Mouse (Mus musculus) kidney, embryonic 14.5 days (tissue): ENCODE measurements around the gene Bmp3. TPM values are rescaled to one million over a fixed set of nuclear protein-coding genes. Genes with fewer than 3 reads are reported as not detected.

Source experiments
- ATAC-seq: fragments of 200-750 bp; cut with Nextera tagmentation; 2 replicates; pipeline ENCODE4 v1.8.0; 2017; ENCODE audit warnings: moderate number of reproducible peaks, mild to moderate bottlenecking, moderate TSS enrichment, moderate library complexity; ENCODE audit not compliant: low FRiP score, low TSS enrichment
- H3K27ac ChIP-seq: fragments of 300-500 bp; sonication (generic); 2 replicates; pipeline ENCODE4 v1.5.1; 2014; ENCODE audit warnings: low read depth, mild to moderate bottlenecking, low read length, moderate library complexity, mixed read lengths
- H3K27me3 ChIP-seq: fragments of 300-500 bp; sonication (generic); 2 replicates; pipeline ENCODE4 v1.6.1; 2014; ENCODE audit warnings: mild to moderate bottlenecking, low read length; ENCODE audit not compliant: control insufficient read depth, insufficient read depth
- H3K36me3 ChIP-seq: fragments of 300-500 bp; sonication (generic); 2 replicates; pipeline ENCODE4 v1.6.1; 2014; ENCODE audit warnings: low read length, mixed read lengths; ENCODE audit not compliant: control insufficient read depth, insufficient read depth
- H3K4me1 ChIP-seq: fragments of 300-500 bp; sonication (generic); 2 replicates; pipeline ENCODE4 v1.6.1; 2014; ENCODE audit warnings: low read length, mixed read lengths; ENCODE audit not compliant: control insufficient read depth, insufficient read depth
- H3K4me2 ChIP-seq: fragments of 300-500 bp; sonication (generic); replicated peaks from 2 replicates; pipeline ENCODE4 v1.6.1; 2014; ENCODE audit warnings: low read depth, mild to moderate bottlenecking, low read length
- H3K4me3 ChIP-seq: fragments of 300-500 bp; sonication (generic); 2 replicates; pipeline ENCODE4 v1.5.1; 2014; ENCODE audit warnings: mild to moderate bottlenecking, low read length
- H3K9ac ChIP-seq: fragments of 300-500 bp; sonication (generic); 2 replicates; pipeline ENCODE4 v1.6.1; 2014; ENCODE audit warnings: low read depth, mild to moderate bottlenecking, low read length, moderate library complexity
- H3K9me3 ChIP-seq: fragments of 300-500 bp; sonication (generic); 2 replicates; pipeline ENCODE4 v1.6.1; 2016; ENCODE audit warnings: low read length; ENCODE audit not compliant: control insufficient read depth
- WGBS: fragments of 180-500 bp; shearing (Covaris S2); extraction: QIAGEN DNeasy Blood & Tissue Kit; methylation state at CpG from one replicate; pipeline ENCODE4 v1.1.7; 2014; 5-methylcytosine and 5-hydroxymethylcytosine counted together
- polyA plus RNA-seq: library from polyadenylated mRNA; unstranded; fragments of >200 nt; fragmentation: Nextera tagmentation; extraction: Ambion mirVana; gene quantifications from 2 replicates; pipeline ENCODE4 v1.2.1, GENCODE M21; 2014

Gene Bmp3
- polyA plus RNA-seq, 1 experiment from 2014 or later, result 12.9 TPM

DNA sequence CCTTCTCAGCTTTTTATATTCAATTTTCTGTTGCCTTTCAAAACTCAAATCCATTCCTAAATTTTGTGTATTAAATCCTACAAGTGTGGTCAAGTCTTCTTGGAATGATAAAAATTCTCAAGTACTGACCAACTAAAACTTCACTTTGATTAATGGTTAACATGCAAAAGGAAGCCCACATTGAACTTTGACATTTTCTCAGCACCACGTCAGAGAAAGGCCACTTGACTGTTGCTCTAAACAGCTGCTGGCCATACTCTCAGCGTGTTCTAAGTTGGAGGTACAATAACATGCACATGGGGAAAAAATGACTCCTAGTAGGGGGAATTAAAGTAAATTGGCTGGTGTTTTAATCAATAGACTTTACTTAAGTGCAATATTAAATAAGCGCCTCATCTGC, 27.9 kb downstream of the Bmp3 start:
- no peak overlapping the region for H3K9ac ChIP-seq
- no peaks in the 10 kb centered on the region for H3K27me3 ChIP-seq
- no peaks in the 10 kb centered on the region for H3K9me3 ChIP-seq
- H3K4me1 ChIP-seq, result no peaks in the 10 kb centered on the region
- no peak overlapping the region for H3K27ac ChIP-seq
- ATAC-seq, result no peak
- WGBS, result 51% methylated on average over 3 of the region's 3 CpGs
- H3K36me3 ChIP-seq, result no peaks in the 10 kb centered on the region
- no peak overlapping the region for H3K4me3 ChIP-seq
- no peak overlapping the region for H3K4me2 ChIP-seq

DNA sequence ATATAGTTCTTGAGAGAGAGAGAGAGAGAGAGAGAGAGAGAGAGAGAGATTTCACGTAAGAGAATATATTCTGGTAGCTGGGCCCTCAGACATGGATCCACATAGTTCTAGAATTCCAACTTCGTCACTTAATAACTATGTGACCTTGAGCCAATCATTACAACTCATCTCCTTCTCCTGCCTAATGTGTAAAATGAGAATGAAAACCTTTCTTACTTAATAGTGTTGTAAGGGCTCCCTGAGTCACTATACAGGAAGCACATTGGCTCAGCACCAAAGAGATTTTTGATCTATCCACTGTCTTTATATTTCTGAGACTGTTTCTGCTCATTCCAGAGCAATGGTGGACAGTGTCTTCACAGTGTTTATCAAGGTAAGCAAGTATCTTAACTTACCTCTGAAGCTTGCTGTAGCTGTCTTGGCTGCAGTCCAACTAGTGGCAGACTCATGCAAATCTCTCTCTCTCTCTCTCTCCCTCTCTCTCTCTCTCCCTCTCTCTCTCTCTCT, 36.4 kb downstream of the Bmp3 start:
- H3K4me3 ChIP-seq, result no peak overlapping the region
- no peak overlapping the region for H3K4me2 ChIP-seq
- H3K27ac ChIP-seq, result no peak overlapping the region
- H3K27me3 ChIP-seq, result no peaks in the 10 kb centered on the region
- no peaks in the 10 kb centered on the region for H3K9me3 ChIP-seq
- no peaks in the 10 kb centered on the region for H3K36me3 ChIP-seq
- no peak for ATAC-seq
- 88% methylated on average over 2 of the region's 2 CpGs for WGBS
- H3K4me1 ChIP-seq, result no peaks in the 10 kb centered on the region
- no peak overlapping the region for H3K9ac ChIP-seq

DNA sequence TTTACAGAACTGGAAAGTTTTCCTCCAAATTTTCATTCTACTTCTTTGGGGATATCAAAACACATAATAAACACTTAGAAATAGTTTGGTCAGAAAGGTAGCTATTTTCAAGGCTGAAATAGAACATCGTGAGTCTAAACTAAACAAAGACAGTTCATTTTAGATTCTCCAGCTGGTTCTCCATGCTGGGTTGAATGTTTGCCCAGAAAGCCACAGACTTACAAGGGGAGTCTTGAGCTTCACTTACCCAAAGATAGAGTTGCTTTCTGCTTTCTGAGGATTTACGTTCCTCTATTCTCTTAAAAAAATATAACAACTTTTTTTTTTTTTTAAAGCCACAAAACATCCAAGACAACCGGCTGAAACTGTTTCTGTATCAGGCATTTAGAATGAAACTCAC, 40.1 kb downstream of the Bmp3 start:
- H3K27me3 ChIP-seq, result no peaks in the 10 kb centered on the region
- H3K4me2 ChIP-seq, result no peak overlapping the region
- WGBS, result 63% methylated on average over 3 of the region's 3 CpGs
- no peak overlapping the region for H3K9ac ChIP-seq
- no peaks in the 10 kb centered on the region for H3K4me1 ChIP-seq
- no peak overlapping the region for H3K4me3 ChIP-seq
- H3K36me3 ChIP-seq, result no peaks in the 10 kb centered on the region
- no peaks in the 10 kb centered on the region for H3K9me3 ChIP-seq
- ATAC-seq, result no peak
- H3K27ac ChIP-seq, result no peak overlapping the region

DNA sequence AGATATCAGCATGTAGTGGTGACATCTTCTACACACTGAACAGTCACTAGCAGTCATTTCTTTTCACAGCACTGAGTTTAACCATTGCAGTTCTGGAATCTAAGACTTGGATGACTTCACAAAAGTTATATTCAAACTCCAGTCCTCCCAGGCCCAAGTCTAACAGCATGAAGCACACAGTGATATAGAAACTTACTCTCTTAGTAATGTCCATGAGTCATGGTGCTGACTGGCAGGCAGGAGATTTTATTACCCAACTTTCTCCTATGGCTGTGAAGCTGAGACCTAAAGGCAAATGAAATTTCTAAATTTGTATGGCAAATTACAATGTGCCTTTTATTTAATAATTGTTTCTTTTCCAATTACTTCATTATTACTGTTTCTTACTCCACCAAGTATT, 43.7 kb downstream of the Bmp3 start:
- no peaks in the 10 kb centered on the region for H3K4me1 ChIP-seq
- H3K27me3 ChIP-seq, result no peaks in the 10 kb centered on the region
- no peak overlapping the region for H3K4me3 ChIP-seq
- no peak for ATAC-seq
- no peak overlapping the region for H3K9ac ChIP-seq
- H3K9me3 ChIP-seq, result no peaks in the 10 kb centered on the region
- no peak overlapping the region for H3K27ac ChIP-seq
- no peaks in the 10 kb centered on the region for H3K36me3 ChIP-seq
- no peak overlapping the region for H3K4me2 ChIP-seq

DNA sequence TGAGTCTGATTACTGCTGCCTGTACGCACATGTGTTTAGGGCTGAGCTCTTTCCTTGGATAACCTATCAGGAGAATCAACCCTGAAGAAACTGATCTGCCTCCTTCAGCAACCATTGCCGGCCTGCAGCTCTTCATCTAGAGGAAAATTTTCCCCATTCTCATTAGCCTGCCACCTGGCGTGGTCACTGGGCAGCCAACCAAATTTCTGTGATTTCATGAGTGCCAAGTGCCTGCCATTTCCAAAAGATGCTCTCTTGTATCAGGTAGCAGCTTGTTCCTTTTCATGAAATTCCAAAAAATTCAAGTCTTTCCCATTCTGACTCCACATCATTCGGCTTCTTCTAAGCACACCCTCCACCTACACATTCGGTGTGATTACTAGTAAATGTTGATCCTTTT, 46.7 kb downstream of the Bmp3 start:
- no peak overlapping the region for H3K27ac ChIP-seq
- no peak overlapping the region for H3K9ac ChIP-seq
- H3K4me2 ChIP-seq, result no peak overlapping the region
- ATAC-seq, result no peak
- H3K9me3 ChIP-seq, result no peaks in the 10 kb centered on the region
- no peaks in the 10 kb centered on the region for H3K36me3 ChIP-seq
- H3K4me1 ChIP-seq, result no peaks in the 10 kb centered on the region
- 83% methylated on average over 5 of the region's 5 CpGs for WGBS
- H3K27me3 ChIP-seq, result no peaks in the 10 kb centered on the region
- no peak overlapping the region for H3K4me3 ChIP-seq

DNA sequence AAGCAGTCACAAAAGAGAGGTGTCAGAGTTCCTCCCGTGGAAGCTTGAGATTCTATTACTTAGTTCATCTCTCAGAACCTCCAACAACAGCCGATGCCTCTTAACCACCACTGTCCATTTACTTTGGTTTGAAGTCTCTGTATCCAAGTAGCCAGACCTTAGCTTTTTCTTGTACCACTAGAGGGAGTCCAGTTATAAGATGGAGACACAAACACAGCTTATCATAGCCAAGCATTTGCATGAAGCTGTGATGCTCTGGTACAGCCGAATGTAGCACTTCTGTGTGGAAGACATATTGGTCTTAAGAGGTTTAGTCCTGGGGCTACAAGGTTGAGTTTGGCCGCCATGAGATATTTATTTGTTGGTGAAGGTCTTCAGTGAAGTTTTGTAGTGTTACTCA, 48.1 kb downstream of the Bmp3 start:
- Histone ChIP-seq H3K4me3 (no peak overlapping the region), H3K36me3 (no peaks in the 10 kb centered on the region), H3K9ac (no peak overlapping the region), H3K27ac (no peak overlapping the region), H3K9me3 (no peaks in the 10 kb centered on the region), H3K4me1 (no peaks in the 10 kb centered on the region), H3K27me3 (no peaks in the 10 kb centered on the region), H3K4me2 (no peak overlapping the region)
- ATAC-seq, result 0 out of 2 replicates have a peak, but pooled peaks have one; percentile 43
- WGBS, result 60% methylated on average over 4 of the region's 4 CpGs

DNA sequence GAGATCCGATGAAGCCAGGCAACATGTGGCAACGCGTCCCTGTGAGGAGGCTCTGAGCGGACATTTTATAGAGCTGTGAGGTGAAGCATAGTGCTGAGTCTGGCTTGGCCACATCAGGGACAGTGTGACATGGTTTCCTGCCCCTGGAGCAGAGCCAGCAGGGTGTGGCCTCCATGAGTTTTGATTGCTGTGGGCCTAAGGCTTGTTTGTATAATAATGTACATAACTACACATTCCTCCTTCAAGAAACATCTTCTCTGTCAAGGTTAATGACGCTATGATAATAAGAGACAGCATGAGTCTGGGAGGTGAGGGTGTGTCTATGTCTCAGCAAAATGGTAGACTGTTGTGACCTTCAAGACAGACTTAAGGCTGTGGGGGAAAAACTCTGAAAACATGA, 64.5 kb downstream of the Bmp3 start:
- WGBS, result 96% methylated on average over 5 of the region's 5 CpGs
- no peak for ATAC-seq
- H3K4me3 ChIP-seq, result no peak overlapping the region

DNA sequence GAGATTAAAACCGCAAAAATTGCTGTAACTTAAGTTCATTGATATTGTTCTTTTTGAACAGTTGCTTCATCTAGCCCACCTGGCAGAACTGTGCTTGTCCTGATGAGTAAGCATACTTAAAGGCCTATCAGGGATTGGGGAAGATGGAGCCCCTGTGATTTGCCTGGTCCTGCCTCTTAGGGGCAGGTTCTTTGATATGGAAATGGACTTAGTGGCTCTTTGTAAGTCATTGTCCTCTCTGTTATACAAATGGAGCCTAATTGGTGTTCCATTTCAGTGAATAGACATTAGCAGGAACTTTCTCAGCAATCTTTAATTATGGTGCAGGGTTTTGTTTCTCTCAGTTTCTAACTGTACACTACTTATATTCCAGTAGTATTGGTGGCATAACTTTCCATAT, 67.4 kb downstream of the Bmp3 start:
- 70% methylated on average over 1 of the region's 1 CpGs for WGBS
- no peak for ATAC-seq

More for the DNA sequence above, 64.5 kb downstream of the Bmp3 start:
- no peaks in the 10 kb centered on the region for H3K27me3 ChIP-seq
- H3K9me3 ChIP-seq, result no peaks in the 10 kb centered on the region
- H3K36me3 ChIP-seq, result no peaks in the 10 kb centered on the region
- H3K9ac ChIP-seq, result no peak overlapping the region
- no peaks in the 10 kb centered on the region for H3K4me1 ChIP-seq
- no peak overlapping the region for H3K27ac ChIP-seq
- no peak overlapping the region for H3K4me2 ChIP-seq

DNA sequence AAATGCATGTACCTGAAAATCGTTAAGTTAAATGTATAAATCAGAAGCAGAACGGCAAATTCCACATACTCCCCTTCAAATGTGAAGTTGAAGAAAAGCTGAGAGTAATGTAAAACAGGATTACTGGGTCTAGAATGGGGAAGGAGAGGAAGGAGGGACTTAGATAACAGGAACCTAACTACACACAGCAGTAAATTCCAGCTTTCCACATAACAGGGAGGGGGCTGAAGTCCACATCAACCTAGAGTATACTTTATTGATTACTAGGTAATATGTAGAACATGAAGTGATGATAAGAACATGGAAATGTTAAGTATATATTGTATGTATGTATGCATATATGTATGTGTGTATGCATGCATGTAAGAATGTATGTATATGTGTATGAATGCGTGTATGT, 68.7 kb downstream of the Bmp3 start:
- WGBS, result 89% methylated on average over 3 of the region's 3 CpGs
- no peak overlapping the region for H3K4me2 ChIP-seq
- no peak overlapping the region for H3K27ac ChIP-seq
- H3K4me3 ChIP-seq, result no peak overlapping the region
- H3K27me3 ChIP-seq, result no peaks in the 10 kb centered on the region
- H3K4me1 ChIP-seq, result no peaks in the 10 kb centered on the region
- H3K9me3 ChIP-seq, result no peaks in the 10 kb centered on the region
- no peak for ATAC-seq
- H3K36me3 ChIP-seq, result no peaks in the 10 kb centered on the region
- H3K9ac ChIP-seq, result no peak overlapping the region

More for the DNA sequence above, 67.4 kb downstream of the Bmp3 start:
- no peak overlapping the region for H3K9ac ChIP-seq
- no peak overlapping the region for H3K27ac ChIP-seq
- no peak overlapping the region for H3K4me2 ChIP-seq
- H3K4me3 ChIP-seq, result no peak overlapping the region
- no peaks in the 10 kb centered on the region for H3K27me3 ChIP-seq
- H3K36me3 ChIP-seq, result no peaks in the 10 kb centered on the region
- no peaks in the 10 kb centered on the region for H3K4me1 ChIP-seq
- H3K9me3 ChIP-seq, result no peaks in the 10 kb centered on the region
